Mouse (Mus musculus) myocyte (in vitro differentiated cells): ENCODE measurements around the gene Mfsd4b1.

Experiments
- CEBPB ChIP-seq: IDR thresholded peaks from 2 replicates; pipeline ENCODE4 v1.6.1; 2011; ENCODE audit warnings: mild to moderate bottlenecking, moderate library complexity; ENCODE audit not compliant: poor library complexity, insufficient read depth, severe bottlenecking
- E2F4 ChIP-seq: IDR thresholded peaks from one replicate; pipeline ENCODE4 v1.6.1; 2011; ENCODE audit warnings: mild to moderate bottlenecking, control low read depth, moderate library complexity; ENCODE audit not compliant: insufficient read depth
- MAX ChIP-seq: IDR thresholded peaks from one replicate; pipeline ENCODE4 v1.6.1; 2011; ENCODE audit warnings: low read depth, mild to moderate bottlenecking, control low read depth
- MYOD1 ChIP-seq, 3 experiments: IDR thresholded peaks; one replicate each; pipeline ENCODE4 v1.6.1; 2011; ENCODE audit warnings: control low read depth in 2 of 3, low read depth in 2 of 3, mild to moderate bottlenecking in 2 of 3, moderate library complexity in 1 of 3; ENCODE audit not compliant: insufficient read length in 2 of 3, control insufficient read depth in 1 of 3
- POLR2A ChIP-seq: IDR thresholded peaks from one replicate; pipeline ENCODE4 v1.6.1; 2011; ENCODE audit warnings: low read depth, mild to moderate bottlenecking, control low read depth, moderate library complexity; ENCODE audit not compliant: insufficient read length
- POLR2AphosphoS2 ChIP-seq: IDR thresholded peaks from one replicate; pipeline ENCODE4 v1.6.1; 2011; ENCODE audit warnings: low read depth, control low read depth; ENCODE audit not compliant: insufficient read length
- SRF ChIP-seq: IDR thresholded peaks from one replicate; pipeline ENCODE4 v1.6.1; 2011; ENCODE audit warnings: low read depth; ENCODE audit not compliant: control insufficient read depth, insufficient read length
- TCF12 ChIP-seq: IDR thresholded peaks from one replicate; pipeline ENCODE4 v1.6.1; 2011; ENCODE audit warnings: mild to moderate bottlenecking, control low read depth; ENCODE audit not compliant: poor library complexity, insufficient read depth, severe bottlenecking
- USF1 ChIP-seq: IDR thresholded peaks from one replicate; pipeline ENCODE4 v1.6.1; 2011; ENCODE audit warnings: low read depth, mild to moderate bottlenecking, control low read depth, moderate library complexity

GRCm38 (mm10) chr10:40032897-40033296, 7.8 kb upstream of the Mfsd4b1 start:
- TF ChIP-seq POLR2A (no peak), E2F4 (no peak), MYOD1 (IDR thresholded peaks at IDR 0.05; ENCODE audit: control insufficient read depth in 1 of 3, insufficient read length in 2 of 3, low read depth in 2 of 3) (no peak), CEBPB (no peak), MAX (no peak), TCF12 (no peak), USF1 (no peak), POLR2AphosphoS2 (no peak), SRF (no peak)
